Mouse (Mus musculus) limb, embryonic 10.5 days (tissue): ENCODE data around the gene Col6a3. TPM values are rescaled to one million over a fixed set of nuclear protein-coding genes. Genes with fewer than 3 reads are reported as not detected.

Source experiments
- DNase-seq: peaks from one replicate; pipeline ENCODE4 v3.0.0-alpha.2; 2017; ENCODE audit warnings: low spot score
- H3K27ac ChIP-seq: fragments of 300-500 bp; sonication (generic); 2 replicates; pipeline ENCODE4 v1.5.1; 2016; ENCODE audit warnings: mild to moderate bottlenecking
- H3K27me3 ChIP-seq: fragments of 300-500 bp; sonication (generic); 2 replicates; pipeline ENCODE4 v1.6.1; 2016; ENCODE audit warnings: low read depth, mild to moderate bottlenecking; ENCODE audit not compliant: poor library complexity, severe bottlenecking
- H3K36me3 ChIP-seq: fragments of 300-500 bp; sonication (generic); 2 replicates; pipeline ENCODE4 v1.6.1; 2016; ENCODE audit warnings: mild to moderate bottlenecking, moderate library complexity
- H3K4me1 ChIP-seq: fragments of 300-500 bp; sonication (generic); 2 replicates; pipeline ENCODE4 v1.6.1; 2016
- H3K4me3 ChIP-seq: fragments of 300-500 bp; sonication (generic); 2 replicates; pipeline ENCODE4 v1.5.1; 2016; ENCODE audit warnings: mild to moderate bottlenecking, moderate library complexity
- H3K9me3 ChIP-seq: fragments of 300-500 bp; sonication (generic); replicated peaks from 2 replicates; pipeline ENCODE4 v1.6.1; 2016; ENCODE audit warnings: mild to moderate bottlenecking
- WGBS: fragments of 180-500 bp; shearing (Covaris S2); methylation state at CpG from one replicate; pipeline ENCODE4 v1.1.7; 2016; 5-methylcytosine and 5-hydroxymethylcytosine counted together
- polyA plus RNA-seq: library from polyadenylated mRNA; unstranded; fragments of >200 nt; fragmentation: Nextera tagmentation; extraction: Ambion mirVana; gene quantifications from 2 replicates; pipeline ENCODE4 v1.2.1, GENCODE M21; 2016

The Col6a3 gene
- polyA plus RNA-seq, 1 experiment from 2014 or later = 5.6 TPM

- Histone ChIP-seq H3K4me3 (peak overlapping the region; percentile 45), H3K27me3 (no peaks in the 10 kb centered on the region), H3K36me3 (no peaks in the 10 kb centered on the region), H3K27ac (peak overlapping the region; percentile 88), H3K9me3 (no peaks in the 10 kb centered on the region), H3K4me1 (peaks cover 23% of the 10 kb centered on the region)
- peak; percentile 79 for DNase-seq
- WGBS = 7% methylated on average over 14 of the region's 14 CpGs
These were observed 99.8 kb downstream of the Col6a3 start for GRCm38 (mm10) chr1:90743941-90744386.

- H3K36me3 ChIP-seq = no peaks in the 10 kb centered on the region
- peaks cover 21% of the 10 kb centered on the region for H3K4me1 ChIP-seq
- no peak for DNase-seq
- 86% methylated on average over 1 of the region's 1 CpGs for WGBS
- peak overlapping the region; percentile 88 for H3K27ac ChIP-seq
- no peaks in the 10 kb centered on the region for H3K27me3 ChIP-seq
- H3K4me3 ChIP-seq = peak overlapping the region; percentile 45; the same call in 1 of the 2 replicates
- H3K9me3 ChIP-seq = no peaks in the 10 kb centered on the region
These were observed 100.3 kb downstream of the Col6a3 start for GRCm38 (mm10) chr1:90743445-90743844.

- 87% methylated on average over 7 of the region's 7 CpGs for WGBS
These were observed 101.1 kb downstream of the Col6a3 start for GRCm38 (mm10) chr1:90742641-90743040.

GRCm38 (mm10) chr1:90740216-90741170 lies 103.3 kb downstream of the Col6a3 start:
- Histone ChIP-seq H3K36me3 (no peaks in the 10 kb centered on the region), H3K27me3 (no peaks in the 10 kb centered on the region), H3K27ac (no peak overlapping the region), H3K4me1 (peaks cover 20% of the 10 kb centered on the region), H3K4me3 (no peak overlapping the region), H3K9me3 (no peaks in the 10 kb centered on the region)
- WGBS = 84% methylated on average over 11 of the region's 11 CpGs
- no peak for DNase-seq

More at GRCm38 (mm10) chr1:90742641-90743040, 101.1 kb downstream of the Col6a3 start:
- no peak overlapping the region for H3K4me3 ChIP-seq
- DNase-seq = no peak
- no peaks in the 10 kb centered on the region for H3K27me3 ChIP-seq
- H3K27ac ChIP-seq = no peak overlapping the region
- H3K9me3 ChIP-seq = no peaks in the 10 kb centered on the region
- H3K4me1 ChIP-seq = peaks cover 20% of the 10 kb centered on the region
- H3K36me3 ChIP-seq = no peaks in the 10 kb centered on the region

DNA sequence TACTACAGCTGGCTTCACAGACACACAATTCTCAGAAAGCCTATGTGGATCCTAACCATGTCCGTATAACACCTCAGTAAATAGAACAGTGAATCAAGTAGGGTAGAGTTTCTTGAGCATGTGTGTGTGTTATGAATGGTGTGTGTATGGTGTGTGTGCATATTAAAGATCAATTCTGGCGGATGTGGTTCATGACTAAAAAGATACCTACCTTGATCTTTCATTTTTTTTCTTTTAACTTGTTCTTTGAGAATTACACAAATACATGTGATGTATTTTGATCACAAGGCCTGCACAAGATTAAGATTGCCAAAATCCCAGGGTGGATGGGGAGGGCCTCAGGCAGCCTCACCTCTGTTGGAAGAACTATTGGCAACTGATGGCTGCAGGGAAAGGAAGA lies 104.9 kb downstream of the Col6a3 start:
- Histone ChIP-seq H3K36me3 (no peaks in the 10 kb centered on the region), H3K9me3 (no peaks in the 10 kb centered on the region), H3K4me3 (no peak overlapping the region), H3K4me1 (peaks cover 9% of the 10 kb centered on the region), H3K27ac (no peak overlapping the region), H3K27me3 (no peaks in the 10 kb centered on the region)
- DNase-seq = no peak
- WGBS = 93% methylated on average over 2 of the region's 2 CpGs

GRCm38 (mm10) chr1:90729466-90729865 lies 114.3 kb downstream of the Col6a3 start:
- Histone ChIP-seq H3K36me3 (no peaks in the 10 kb centered on the region), H3K9me3 (no peaks in the 10 kb centered on the region), H3K27ac (no peak overlapping the region), H3K27me3 (no peaks in the 10 kb centered on the region), H3K4me1 (peaks cover 4% of the 10 kb centered on the region; the same call in 1 of the 2 replicates), H3K4me3 (no peak overlapping the region)
- no peak for DNase-seq
- WGBS = 87% methylated on average over 3 of the region's 3 CpGs

DNA sequence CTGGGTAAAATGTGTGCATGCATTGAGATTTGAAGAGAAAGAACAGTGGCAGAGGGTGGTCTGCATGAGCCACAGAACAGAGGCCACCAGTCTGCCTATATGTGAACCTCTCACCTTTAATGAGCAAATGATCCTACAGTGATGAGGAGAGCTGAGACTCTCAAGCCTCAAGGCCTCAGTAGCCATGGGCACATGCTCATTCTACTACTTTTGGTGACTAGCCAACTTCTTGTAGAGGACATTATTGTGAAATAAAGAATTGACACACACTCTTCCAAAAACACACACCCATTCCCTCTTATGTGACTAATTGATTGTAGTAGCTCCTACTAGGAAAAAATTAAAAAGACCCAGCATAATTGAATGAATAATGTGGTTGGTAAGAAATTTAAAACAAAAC lies 120.0 kb downstream of the Col6a3 start:
- H3K4me3 ChIP-seq = no peak overlapping the region
- no peaks in the 10 kb centered on the region for H3K36me3 ChIP-seq
- H3K27me3 ChIP-seq = no peaks in the 10 kb centered on the region
- no peak for DNase-seq
- H3K27ac ChIP-seq = no peak overlapping the region
- H3K4me1 ChIP-seq = no peaks in the 10 kb centered on the region
- no peaks in the 10 kb centered on the region for H3K9me3 ChIP-seq

- Histone ChIP-seq H3K36me3 (no peaks in the 10 kb centered on the region), H3K27me3 (no peaks in the 10 kb centered on the region), H3K4me1 (no peaks in the 10 kb centered on the region), H3K27ac (no peak overlapping the region), H3K4me3 (no peak overlapping the region), H3K9me3 (no peaks in the 10 kb centered on the region)
- no peak for DNase-seq
These were observed 120.4 kb downstream of the Col6a3 start for GRCm38 (mm10) chr1:90723325-90723724.

DNA sequence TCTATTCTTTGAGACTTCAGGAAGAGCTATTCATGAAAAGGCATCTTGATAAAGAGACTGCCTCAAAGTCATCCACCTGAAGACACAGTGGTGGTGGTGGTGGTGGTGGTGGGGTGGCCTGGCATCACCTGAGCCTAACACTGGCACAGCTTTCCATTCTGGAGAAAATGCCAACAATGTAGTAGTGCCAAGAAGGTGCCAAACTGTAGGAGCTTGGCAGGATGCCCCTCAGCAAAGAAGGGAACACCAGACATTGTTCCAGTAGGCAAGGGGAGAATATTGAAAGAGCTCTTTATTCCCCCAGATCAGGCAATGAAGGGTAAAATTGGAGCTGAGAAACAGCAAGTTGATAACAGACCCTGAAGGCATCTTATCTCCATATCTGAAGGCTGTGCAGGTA lies 121.8 kb downstream of the Col6a3 start:
- no peak for DNase-seq
- Histone ChIP-seq H3K27me3 (no peaks in the 10 kb centered on the region), H3K4me3 (no peak overlapping the region), H3K9me3 (no peaks in the 10 kb centered on the region), H3K36me3 (no peaks in the 10 kb centered on the region), H3K27ac (no peak overlapping the region), H3K4me1 (no peaks in the 10 kb centered on the region)

DNA sequence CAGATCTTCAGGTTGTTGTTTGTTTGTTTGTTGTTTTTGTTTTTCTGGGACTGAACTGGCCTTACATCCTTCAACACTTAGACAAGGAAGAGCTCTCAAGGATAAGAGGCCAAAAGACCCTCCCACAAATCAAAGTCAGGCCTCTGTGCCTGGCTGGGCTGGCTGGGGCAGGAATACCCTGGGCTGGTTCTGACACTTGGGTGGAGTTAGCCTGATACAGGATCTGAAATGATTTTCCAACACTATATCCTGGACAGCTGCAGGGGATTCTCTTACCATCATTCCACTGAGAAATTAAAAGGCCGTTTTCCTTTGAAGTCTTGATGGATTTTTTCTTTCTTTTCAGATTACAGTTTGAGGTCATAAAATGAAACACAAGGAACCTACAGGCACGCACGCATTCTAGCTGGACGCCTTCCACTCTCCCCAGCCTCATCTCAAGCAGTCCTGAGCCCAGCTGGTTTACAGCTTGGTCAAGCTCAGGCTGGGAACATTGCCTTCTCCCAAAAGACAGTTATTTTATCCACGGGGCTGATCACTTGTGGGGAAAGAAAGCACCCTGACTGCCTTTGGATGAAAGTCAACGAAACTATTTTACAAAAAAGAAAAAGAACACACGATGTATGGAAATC lies 123.0 kb downstream of the Col6a3 start:
- no peak overlapping the region for H3K27ac ChIP-seq
- 72% methylated on average over 7 of the region's 7 CpGs for WGBS

DNA sequence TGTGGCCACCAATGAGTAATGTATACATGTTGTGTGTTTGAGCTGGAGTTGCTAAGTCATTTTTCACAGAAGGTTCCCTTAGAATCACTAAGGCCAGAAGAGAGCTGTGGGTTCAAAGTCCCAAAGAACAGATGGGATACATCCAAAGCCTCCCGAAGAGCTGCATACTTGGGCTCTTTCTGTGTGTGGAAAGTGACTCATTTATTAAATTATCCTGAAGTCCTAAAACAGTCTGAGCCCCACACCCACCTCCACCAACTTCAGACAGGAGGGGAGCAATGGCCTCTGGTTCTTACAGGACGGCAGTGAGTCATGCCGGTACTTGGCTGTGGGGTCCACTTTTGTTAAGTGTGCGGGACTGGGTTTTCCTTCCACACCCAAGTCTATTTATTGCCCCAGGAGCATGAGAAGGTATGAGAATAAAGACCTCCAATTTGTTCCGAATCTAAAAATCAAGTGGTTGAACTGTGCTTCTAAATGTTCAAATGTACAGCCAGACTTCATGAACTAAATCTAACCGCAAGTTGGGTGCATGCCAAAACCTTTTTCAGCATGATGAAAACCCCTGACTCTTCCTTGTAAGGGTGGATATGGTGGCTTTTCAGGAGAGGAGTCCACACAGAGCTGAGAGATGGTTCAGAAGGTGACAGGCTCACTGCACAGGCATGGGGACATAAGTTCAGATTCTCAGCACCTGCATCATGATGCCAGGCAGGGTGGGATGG lies 124.8 kb downstream of the Col6a3 start:
- Histone ChIP-seq H3K4me3 (no peak overlapping the region), H3K36me3 (no peaks in the 10 kb centered on the region), H3K27me3 (no peaks in the 10 kb centered on the region), H3K27ac (no peak overlapping the region), H3K4me1 (no peaks in the 10 kb centered on the region), H3K9me3 (no peaks in the 10 kb centered on the region)
- no peak for DNase-seq
- 92% methylated on average over 6 of the region's 6 CpGs for WGBS

More for the DNA sequence above, 123.0 kb downstream of the Col6a3 start:
- DNase-seq = no peak
- Histone ChIP-seq H3K9me3 (no peaks in the 10 kb centered on the region), H3K4me3 (no peak overlapping the region), H3K36me3 (no peaks in the 10 kb centered on the region), H3K27me3 (no peaks in the 10 kb centered on the region), H3K4me1 (no peaks in the 10 kb centered on the region)

DNA sequence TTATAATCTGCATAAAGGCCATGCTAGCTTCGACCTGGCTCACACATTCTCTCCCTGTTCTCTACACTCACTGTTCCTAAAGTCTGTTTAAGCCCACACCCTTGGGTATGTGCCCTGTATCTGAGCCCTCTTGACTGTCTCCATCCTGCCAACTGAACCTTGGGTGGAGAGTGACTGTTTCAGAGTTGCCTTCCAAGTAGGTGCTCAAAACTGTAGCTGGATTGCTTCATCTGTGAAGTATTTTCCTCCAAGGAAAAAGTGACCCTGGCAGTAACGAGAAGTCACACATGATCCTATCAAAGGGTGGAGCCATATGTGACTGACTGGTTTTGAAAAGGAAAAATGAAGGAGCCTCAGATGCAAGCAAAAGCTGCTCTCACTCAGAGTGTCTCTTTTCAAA lies 127.5 kb downstream of the Col6a3 start:
- Histone ChIP-seq H3K27ac (no peak overlapping the region), H3K27me3 (no peaks in the 10 kb centered on the region), H3K9me3 (no peaks in the 10 kb centered on the region), H3K4me3 (no peak overlapping the region), H3K4me1 (no peaks in the 10 kb centered on the region), H3K36me3 (no peaks in the 10 kb centered on the region)
- no peak for DNase-seq
- WGBS = 81% methylated on average over 2 of the region's 2 CpGs
